Mouse (Mus musculus) megakaryocyte progenitor cell, adult 5-6 weeks (primary cell): ENCODE data around the gene Pygm. TPM values are rescaled to one million over a fixed set of nuclear protein-coding genes. Genes with fewer than 3 reads are reported as not detected.

Experiments
- ATAC-seq: replicated peaks from 2 replicates; pipeline ENCODE4 v1.8.0; 2016; ENCODE audit warnings: mild to moderate bottlenecking, moderate TSS enrichment, inconsistent platforms; ENCODE audit not compliant: poor library complexity
- total RNA-seq, 2 experiments: library from RNA; stranded (forward) in 1 of 2; stranded (reverse) in 1 of 2; fragments of 157-497, 149-512 nt in 1 of 2; fragments of 200-1000 nt in 1 of 2; gene quantifications; 2 replicates each; pipeline versions ENCODE4 v1.2.3 to v1.2.4; 2015 to 2017

Pygm gene
- total RNA-seq, 2 experiments from 2014 or later, result 0.30 TPM; not detected in 1

- ATAC-seq, result peak; percentile 90
Observed at GRCm38 (mm10) chr19:6426703-6427500, 42.7 kb downstream of the Pygm start.

GRCm38 (mm10) chr19:6427653-6428434 is 43.6 kb downstream of the Pygm start:
- no peak for ATAC-seq

- peak; percentile 63 for ATAC-seq
Observed at GRCm38 (mm10) chr19:6428501-6429200, 44.5 kb downstream of the Pygm start.

- no peak for ATAC-seq
Observed at GRCm38 (mm10) chr19:6443016-6443415, 58.8 kb downstream of the Pygm start.

DNA sequence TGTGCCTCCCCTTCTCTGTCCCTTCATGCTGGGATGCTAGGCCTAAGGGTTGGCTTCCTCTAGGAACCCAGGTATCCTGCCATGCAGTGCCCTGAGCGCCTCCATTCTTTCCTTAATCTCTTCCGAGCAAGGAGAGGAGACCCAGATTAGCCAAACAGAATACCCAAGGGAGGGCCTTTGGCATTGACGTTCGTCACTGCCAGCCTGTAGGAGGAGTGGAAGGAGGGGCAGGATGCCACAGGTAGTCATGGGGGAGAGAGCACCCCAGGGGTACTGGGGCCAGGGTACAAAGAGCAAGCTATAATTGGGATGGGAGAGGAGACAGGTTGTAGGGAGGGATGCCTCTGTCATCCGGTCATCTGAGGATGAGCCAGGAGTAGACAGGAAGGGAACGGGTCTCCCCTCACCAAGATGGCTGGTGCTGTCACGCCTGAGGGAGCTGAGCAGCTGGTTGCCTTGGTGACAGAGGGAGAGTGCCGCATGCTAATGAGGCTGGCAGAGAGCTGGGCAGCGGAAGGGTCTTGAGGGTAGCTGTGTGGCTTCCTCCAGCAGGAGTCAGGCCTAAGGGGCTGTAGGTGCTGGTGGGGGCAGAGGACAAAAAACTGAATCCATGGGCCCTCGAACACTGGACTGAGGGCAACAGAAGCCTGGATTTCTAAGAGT is 61.7 kb downstream of the Pygm start:
- ATAC-seq, result no peak

- ATAC-seq, result no peak
Observed at GRCm38 (mm10) chr19:6446736-6447437, 62.7 kb downstream of the Pygm start.

Other genes starting within 250 kb of the Pygm start
- gene Batf2, start 243.4 kb upstream of the Pygm start, total RNA-seq (2015), result 0.34 and 0.42 TPM in 2 replicates
- 0.44 and 0.71 TPM in 2 replicates for gene Batf2, start 243.4 kb upstream of the Pygm start, total RNA-seq (2017)
- 29.2 and 37.4 TPM in 2 replicates for gene Arl2, start 242.9 kb upstream of the Pygm start, total RNA-seq (2015)
- gene Arl2, start 242.9 kb upstream of the Pygm start, total RNA-seq (2017), result 33.6 and 37.0 TPM in 2 replicates
- not detected in 2 replicates for gene Majin, start 200.0 kb upstream of the Pygm start, total RNA-seq (2015)
- not detected in 2 replicates for gene Majin, start 200.0 kb upstream of the Pygm start, total RNA-seq (2017)
- not detected in 2 replicates for gene Gpha2, start 158.0 kb upstream of the Pygm start, total RNA-seq (2015)
- not detected in 2 replicates for gene Gpha2, start 158.0 kb upstream of the Pygm start, total RNA-seq (2017)
- gene Ppp2r5b, start 148.5 kb upstream of the Pygm start, total RNA-seq (2015), result 2.8 TPM in 2 replicates
- gene Ppp2r5b, start 148.5 kb upstream of the Pygm start, total RNA-seq (2017), result 2.3 and 3.1 TPM in 2 replicates
- 9.2 and 9.4 TPM in 2 replicates for gene Atg2a, start 142.7 kb upstream of the Pygm start, total RNA-seq (2015)
- gene Atg2a, start 142.7 kb upstream of the Pygm start, total RNA-seq (2017), result 6.4 and 8.1 TPM in 2 replicates
- 11.8 and 14.4 TPM in 2 replicates for gene Ehd1, start 107.7 kb upstream of the Pygm start, total RNA-seq (2015)
- gene Ehd1, start 107.7 kb upstream of the Pygm start, total RNA-seq (2017), result 39.4 and 40.9 TPM in 2 replicates
- gene Cdc42bpg, start 77.9 kb upstream of the Pygm start, total RNA-seq (2015), result 1.3 and 2.0 TPM in 2 replicates
- gene Cdc42bpg, start 77.9 kb upstream of the Pygm start, total RNA-seq (2017), result 3.2 and 3.5 TPM in 2 replicates
- 22.9 and 23.6 TPM in 2 replicates for gene Men1, start 49.4 kb upstream of the Pygm start, total RNA-seq (2015)
- 27.2 and 27.9 TPM in 2 replicates for gene Men1, start 49.4 kb upstream of the Pygm start, total RNA-seq (2017)
- 15.8 and 16.3 TPM in 2 replicates for gene Map4k2, start 43.3 kb upstream of the Pygm start, total RNA-seq (2015)
- 30.5 and 45.4 TPM in 2 replicates for gene Map4k2, start 43.3 kb upstream of the Pygm start, total RNA-seq (2017)
- gene Sf1, start 20.7 kb upstream of the Pygm start, total RNA-seq (2015), result 268 and 287 TPM in 2 replicates
- 156 and 192 TPM in 2 replicates for gene Sf1, start 20.7 kb upstream of the Pygm start, total RNA-seq (2017)
- 223 and 244 TPM in 2 replicates for gene Rasgrp2, start 14.9 kb downstream of the Pygm start, total RNA-seq (2015)
- gene Rasgrp2, start 14.9 kb downstream of the Pygm start, total RNA-seq (2017), result 283 and 290 TPM in 2 replicates
- gene Nrxn2, start 34.3 kb downstream of the Pygm start, total RNA-seq (2015), result not detected in 2 replicates
- not detected in 2 replicates for gene Nrxn2, start 34.3 kb downstream of the Pygm start, total RNA-seq (2017)
- gene Slc22a12, start 158.6 kb downstream of the Pygm start, total RNA-seq (2015), result not detected in 2 replicates
- gene Slc22a12, start 158.6 kb downstream of the Pygm start, total RNA-seq (2017), result not detected in 2 replicates